Mouse (Mus musculus) intestine, embryonic 16.5 days (tissue): ENCODE measurements around the gene Serpinb6e. TPM values are rescaled to one million over a fixed set of nuclear protein-coding genes. Genes with fewer than 3 reads are reported as not detected.

Source experiments
- ATAC-seq: fragments of 200-750 bp; cut with Nextera tagmentation; 2 replicates; pipeline ENCODE4 v1.8.0; 2017; ENCODE audit warnings: moderate TSS enrichment, moderate library complexity
- H3K27ac ChIP-seq: fragments of 300-500 bp; sonication (generic); 2 replicates; pipeline ENCODE4 v1.5.1; 2014; ENCODE audit warnings: mild to moderate bottlenecking, low read length
- H3K27me3 ChIP-seq: fragments of 300-500 bp; sonication (generic); replicated peaks from 2 replicates; pipeline ENCODE4 v1.6.1; 2014; ENCODE audit warnings: low read length, control low read depth, mixed read lengths; ENCODE audit not compliant: control insufficient read depth, insufficient read depth
- H3K36me3 ChIP-seq: fragments of 300-500 bp; sonication (generic); 2 replicates; pipeline ENCODE4 v1.6.1; 2014; ENCODE audit warnings: low read length, control low read depth; ENCODE audit not compliant: control insufficient read depth, insufficient read depth
- H3K4me1 ChIP-seq: fragments of 300-500 bp; sonication (generic); 2 replicates; pipeline ENCODE4 v1.6.1; 2014; ENCODE audit warnings: low read length, control low read depth, mixed read lengths; ENCODE audit not compliant: control insufficient read depth, insufficient read depth
- H3K4me2 ChIP-seq: fragments of 300-500 bp; sonication (generic); 2 replicates; pipeline ENCODE4 v1.6.1; 2014; ENCODE audit warnings: low read depth, low read length, control low read depth
- H3K4me3 ChIP-seq: fragments of 300-500 bp; sonication (generic); 2 replicates; pipeline ENCODE4 v1.5.1; 2014; ENCODE audit warnings: mild to moderate bottlenecking, low read length
- H3K9ac ChIP-seq: fragments of 300-500 bp; sonication (generic); 2 replicates; pipeline ENCODE4 v1.6.1; 2014; ENCODE audit warnings: low read depth, low read length
- H3K9me3 ChIP-seq: fragments of 300-500 bp; sonication (generic); 2 replicates; pipeline ENCODE4 v1.6.1; 2016; ENCODE audit warnings: low read length, control low read depth; ENCODE audit not compliant: control insufficient read depth
- WGBS: fragments of 180-500 bp; shearing (Covaris S2); extraction: QIAGEN DNeasy Blood & Tissue Kit; methylation state at CpG from one replicate; pipeline ENCODE4 v1.1.7; 2014; 5-methylcytosine and 5-hydroxymethylcytosine counted together
- polyA plus RNA-seq: library from polyadenylated mRNA; unstranded; fragments of >200 nt; fragmentation: Nextera tagmentation; extraction: Ambion mirVana; gene quantifications from 2 replicates; pipeline ENCODE4 v1.2.1, GENCODE M21; 2015

Serpinb6e gene
- polyA plus RNA-seq: not detected in 2 replicates

DNA sequence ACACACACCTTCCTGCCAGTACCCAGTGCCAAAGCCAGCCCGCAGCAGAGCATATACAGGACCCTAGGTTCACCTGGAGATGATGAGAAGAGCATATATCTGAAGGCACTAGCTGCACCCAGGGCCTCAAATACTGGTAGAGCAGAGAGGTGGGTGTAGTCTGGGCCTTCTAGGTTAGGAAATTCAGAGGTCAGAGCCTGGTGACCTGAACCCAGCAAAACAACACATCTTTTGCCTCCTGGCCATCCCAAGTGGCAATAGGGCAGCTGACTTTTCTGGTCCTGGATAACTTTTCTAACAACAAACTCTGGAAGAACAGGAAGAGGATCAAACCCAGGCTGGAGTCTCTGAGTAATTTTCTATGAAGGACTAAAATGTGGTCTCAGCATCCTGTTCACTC lies at the start of gene Serpinb6e:
Serpinb6e (minus strand) TSS at position 101 of the 400 bp plus-strand sequence.
- H3K27ac ChIP-seq: no peak within 1 kb of the TSS
- 58% methylated on average over 1 of the region's 1 CpGs for WGBS
- H3K27me3 ChIP-seq: no peaks in the 10 kb centered on the region
- no peaks in the 10 kb centered on the region for H3K4me1 ChIP-seq
- H3K4me2 ChIP-seq: no peak within 1 kb of the TSS
- no peaks in the 10 kb centered on the region for H3K9me3 ChIP-seq
- H3K4me3 ChIP-seq: no peak within 1 kb of the TSS
- H3K36me3 ChIP-seq: no peaks in the 10 kb centered on the region
- no peak for ATAC-seq
- no peak within 1 kb of the TSS for H3K9ac ChIP-seq

DNA sequence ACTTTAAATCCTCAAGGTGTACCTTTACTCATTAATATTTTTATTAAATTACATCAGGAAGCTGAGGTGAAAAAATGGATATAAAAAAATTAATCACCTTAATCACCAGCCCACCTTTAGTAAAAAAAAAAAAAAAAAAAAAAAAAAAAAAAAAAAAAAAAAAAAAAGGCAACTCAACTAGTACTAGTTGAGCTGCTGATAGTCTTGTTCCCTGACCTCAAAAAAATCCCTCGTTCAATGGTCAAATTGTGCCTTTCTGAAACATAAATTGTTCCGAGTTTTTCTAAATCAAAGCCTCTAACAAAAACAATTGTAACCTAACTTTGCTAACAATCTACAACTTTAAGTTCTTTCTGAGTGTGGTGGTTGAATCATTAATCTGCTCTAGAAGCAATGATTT lies 12.5 kb downstream of the Serpinb6e start:
- WGBS: 88% methylated on average over 2 of the region's 2 CpGs
- H3K36me3 ChIP-seq: no peaks in the 10 kb centered on the region
- no peak overlapping the region for H3K4me2 ChIP-seq
- no peaks in the 10 kb centered on the region for H3K27me3 ChIP-seq
- no peaks in the 10 kb centered on the region for H3K4me1 ChIP-seq
- H3K4me3 ChIP-seq: no peak overlapping the region
- H3K9ac ChIP-seq: no peak overlapping the region
- H3K27ac ChIP-seq: no peak overlapping the region
- ATAC-seq: no peak
- no peaks in the 10 kb centered on the region for H3K9me3 ChIP-seq

DNA sequence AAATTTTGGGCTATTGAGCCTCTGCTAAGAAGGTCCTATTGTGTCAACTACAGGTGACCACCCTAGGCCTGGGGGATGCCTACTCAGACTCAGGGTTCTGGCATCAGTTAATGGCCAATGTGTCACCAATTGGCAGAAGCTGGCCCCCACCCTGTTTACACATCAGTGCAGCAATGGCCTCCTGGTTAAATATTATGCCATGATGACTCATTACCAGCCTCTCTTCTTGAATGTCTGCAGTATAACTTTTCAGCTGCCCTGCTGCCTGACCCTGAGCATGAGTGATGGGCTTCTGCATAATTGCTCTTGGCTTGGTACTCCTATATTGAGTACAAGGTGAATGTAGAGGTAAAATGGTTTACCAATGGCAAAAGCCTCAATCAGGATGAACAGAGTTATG lies 19.8 kb downstream of the Serpinb6e start:
- no peak overlapping the region for H3K9ac ChIP-seq
- H3K4me2 ChIP-seq: no peak overlapping the region
- no peak for ATAC-seq

DNA sequence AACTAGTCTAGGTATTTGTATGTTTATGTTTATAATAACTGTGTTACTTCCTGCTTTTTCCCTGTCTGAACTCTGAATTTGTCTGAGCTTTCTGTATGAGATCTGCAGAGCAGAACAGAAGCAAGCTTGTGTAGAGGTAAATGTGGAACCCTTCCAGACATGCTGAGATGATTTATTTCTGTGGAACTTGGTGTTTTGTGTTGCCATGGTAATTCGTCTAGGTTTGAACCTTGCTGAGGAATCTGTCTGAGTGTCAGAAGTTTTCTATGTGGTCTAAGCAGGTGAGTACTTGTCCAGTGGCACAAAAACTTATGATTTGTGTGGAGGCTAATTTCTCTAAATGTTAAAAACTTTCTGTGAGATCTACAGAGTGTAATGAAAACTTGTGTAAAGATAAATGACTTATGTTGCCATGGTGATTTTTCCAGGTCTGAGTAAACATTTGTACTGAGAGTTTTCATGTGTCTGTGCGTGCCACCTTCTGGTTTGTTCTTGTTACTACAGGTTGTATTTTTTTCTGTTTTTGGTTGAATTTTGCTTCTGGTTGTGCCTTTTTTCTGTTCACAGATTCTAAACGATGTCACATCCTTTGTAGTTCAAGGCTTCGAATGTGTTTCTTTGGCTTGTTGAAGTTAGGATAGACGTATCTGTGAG lies 21.6 kb downstream of the Serpinb6e start:
- ATAC-seq: no peak
- Histone ChIP-seq H3K27me3 (no peaks in the 10 kb centered on the region), H3K9ac (no peak overlapping the region), H3K4me3 (no peak overlapping the region), H3K36me3 (no peaks in the 10 kb centered on the region), H3K4me1 (no peaks in the 10 kb centered on the region), H3K27ac (no peak overlapping the region), H3K9me3 (no peaks in the 10 kb centered on the region), H3K4me2 (no peak overlapping the region)
- WGBS: 79% methylated on average over 5 of the region's 5 CpGs

More for the DNA sequence above, 19.8 kb downstream of the Serpinb6e start:
- Histone ChIP-seq H3K27me3 (no peaks in the 10 kb centered on the region), H3K27ac (no peak overlapping the region), H3K9me3 (no peaks in the 10 kb centered on the region), H3K36me3 (no peaks in the 10 kb centered on the region), H3K4me3 (no peak overlapping the region), H3K4me1 (no peaks in the 10 kb centered on the region)

Other genes with a start within 250 kb of the Serpinb6e start
- not detected in 2 replicates for gene Serpinb6d, start 182.0 kb downstream of the Serpinb6e start, polyA plus RNA-seq
- gene Serpinb6c, start 62.3 kb upstream of the Serpinb6e start, polyA plus RNA-seq: 0.15 and 0.35 TPM in 2 replicates
- gene Nqo2, start 121.3 kb upstream of the Serpinb6e start, polyA plus RNA-seq: 54.3 and 54.8 TPM in 2 replicates
- gene Ripk1, start 159.0 kb upstream of the Serpinb6e start, polyA plus RNA-seq: 16.4 and 19.9 TPM in 2 replicates
- gene Serpinb6a, start 159.4 kb upstream of the Serpinb6e start, polyA plus RNA-seq: 150 and 163 TPM in 2 replicates
- gene Bphl, start 194.2 kb upstream of the Serpinb6e start, polyA plus RNA-seq: 74.7 and 86.3 TPM in 2 replicates
- gene Tubb2a, start 234.6 kb upstream of the Serpinb6e start, polyA plus RNA-seq: 149 and 162 TPM in 2 replicates